Mouse (Mus musculus) G1E (cell line): Measurements from ENCODE around the gene Akap6.

Experiments
- CTCF ChIP-seq: IDR thresholded peaks from 2 replicates; pipeline ENCODE4 v1.5.1; 2012; ENCODE audit warnings: low read depth, low read length, inconsistent platforms, mixed read lengths
- GATA2 ChIP-seq: IDR thresholded peaks from 2 replicates; pipeline ENCODE4 v1.6.1; 2012; ENCODE audit warnings: low read depth, low read length, inconsistent platforms, borderline replicate concordance

- TF ChIP-seq CTCF (no peak), GATA2 (no peak)
Measured at GRCm38 (mm10) chr12:52729396-52729795, 30.2 kb downstream of the Akap6 start.
